Mouse (Mus musculus) right cerebral cortex, adult 2 months (tissue): ENCODE measurements around the gene Eif3k.

Experiments used
- DNase-seq, 2 experiments: peaks; one replicate each; pipeline ENCODE4 v3.0.0; 2021 to 2022; ENCODE audit warnings: low spot score in 2 of 2

Gene Eif3k

GRCm38 (mm10) chr7:28959505-28960045, 22.1 kb downstream of the Eif3k start:
- no peak for DNase-seq

GRCm38 (mm10) chr7:28958770-28959169, 22.9 kb downstream of the Eif3k start:
- DNase-seq, result no peak

DNA sequence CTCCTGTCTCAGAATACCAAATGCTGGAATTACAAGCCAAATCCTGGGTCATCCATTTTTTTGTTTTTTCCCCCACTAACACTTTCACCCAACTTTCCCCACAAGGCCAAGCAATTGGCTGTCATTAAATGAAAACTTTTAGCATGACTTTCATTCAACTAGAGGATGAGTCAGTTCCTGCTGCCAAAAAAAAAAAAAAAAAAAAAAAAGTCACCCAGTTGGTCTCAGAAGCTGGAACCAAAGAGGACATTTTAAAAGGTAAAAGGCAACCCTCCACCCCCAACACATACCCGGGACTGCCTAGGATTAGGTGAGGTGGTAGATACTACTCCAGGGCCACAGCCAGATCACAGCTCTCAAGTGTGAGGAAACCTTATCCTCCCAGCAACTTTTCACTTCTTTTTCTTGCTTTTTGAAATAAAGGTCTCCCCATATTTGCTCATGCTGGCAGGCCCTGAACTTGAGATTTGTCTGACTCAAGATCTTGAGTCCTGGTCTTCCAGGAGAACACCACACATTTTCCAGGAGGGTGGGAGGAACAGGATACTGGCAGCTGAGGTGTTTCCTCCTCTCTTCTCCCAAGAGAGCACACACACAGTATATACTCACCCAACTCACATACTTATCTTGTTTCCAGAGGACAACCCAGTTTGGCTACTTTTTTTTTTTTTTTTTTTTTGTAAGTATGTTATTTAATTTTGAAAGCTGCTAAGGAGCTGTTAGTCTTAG, 23.5 kb downstream of the Eif3k start:
- DNase-seq, result no peak

DNA sequence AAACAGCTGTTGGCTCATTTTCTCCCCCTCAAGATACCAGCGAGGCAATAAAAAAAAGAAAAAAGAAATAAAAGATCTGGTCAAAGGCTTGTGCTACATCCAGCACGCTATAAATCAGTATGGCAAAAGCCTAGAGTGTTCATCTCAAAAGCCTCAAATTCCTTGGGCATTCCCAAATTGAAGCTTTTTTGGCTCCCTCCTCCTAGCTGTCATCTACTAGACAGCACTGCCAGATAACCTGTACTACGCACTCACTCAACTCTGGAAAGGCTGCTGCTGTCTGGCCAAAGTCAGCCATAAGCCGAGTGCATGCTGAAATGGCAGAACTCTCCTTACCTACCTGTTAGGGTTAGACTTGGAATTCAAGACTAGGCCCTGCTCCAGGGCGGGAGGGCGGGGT, 24.4 kb downstream of the Eif3k start:
- DNase-seq, result no peak

GRCm38 (mm10) chr7:28956270-28956669, 25.4 kb downstream of the Eif3k start:
- no peak for DNase-seq

- no peak for DNase-seq
Measured at GRCm38 (mm10) chr7:28955295-28955897, 26.3 kb downstream of the Eif3k start.

- DNase-seq, result no peak
Measured at GRCm38 (mm10) chr7:28954773-28955172, 26.9 kb downstream of the Eif3k start.

DNA sequence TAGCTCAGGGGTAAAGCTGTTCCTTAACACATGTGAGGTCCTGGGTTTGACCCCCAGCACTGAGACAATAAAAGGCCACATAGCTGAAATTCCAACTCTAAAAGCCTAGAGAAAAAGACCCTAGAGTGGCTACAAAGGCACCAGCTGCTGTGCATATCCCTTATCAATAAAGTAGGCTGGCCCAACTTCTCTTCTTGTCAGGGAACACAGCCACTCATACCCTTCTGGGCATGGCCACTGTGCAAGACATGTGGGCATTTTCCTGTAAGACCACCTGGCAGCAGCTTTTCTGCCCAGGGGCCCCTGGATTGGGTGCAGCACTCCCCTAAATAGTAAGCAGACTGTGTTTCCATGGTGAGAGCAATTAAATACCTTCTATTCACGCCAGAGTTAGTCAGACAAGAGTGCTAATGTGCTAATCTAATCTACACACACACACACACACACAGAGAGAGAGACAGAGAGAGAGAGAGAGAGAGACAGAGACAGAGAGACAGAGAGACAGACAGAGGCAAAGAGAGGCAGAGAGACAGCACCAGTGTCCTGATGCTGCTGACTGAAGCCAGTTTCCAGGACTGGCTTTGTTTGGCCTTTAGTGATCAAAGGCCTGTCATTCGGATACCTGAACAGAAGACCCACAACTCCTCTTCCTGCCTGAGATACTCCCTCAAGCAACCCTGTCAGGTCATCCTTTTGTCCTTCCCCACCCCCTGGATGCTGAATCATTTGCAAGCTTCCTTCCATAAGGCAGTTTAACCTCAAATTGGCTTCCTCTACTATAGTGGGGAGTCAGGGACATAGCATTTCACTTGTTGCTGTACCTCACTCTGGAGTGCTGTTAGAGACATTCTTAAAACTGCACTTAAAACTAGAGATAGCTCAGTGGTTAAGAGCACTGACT, 27.9 kb downstream of the Eif3k start:
- no peak for DNase-seq

- no peak for DNase-seq
Measured at GRCm38 (mm10) chr7:28952786-28953185, 28.9 kb downstream of the Eif3k start.

DNA sequence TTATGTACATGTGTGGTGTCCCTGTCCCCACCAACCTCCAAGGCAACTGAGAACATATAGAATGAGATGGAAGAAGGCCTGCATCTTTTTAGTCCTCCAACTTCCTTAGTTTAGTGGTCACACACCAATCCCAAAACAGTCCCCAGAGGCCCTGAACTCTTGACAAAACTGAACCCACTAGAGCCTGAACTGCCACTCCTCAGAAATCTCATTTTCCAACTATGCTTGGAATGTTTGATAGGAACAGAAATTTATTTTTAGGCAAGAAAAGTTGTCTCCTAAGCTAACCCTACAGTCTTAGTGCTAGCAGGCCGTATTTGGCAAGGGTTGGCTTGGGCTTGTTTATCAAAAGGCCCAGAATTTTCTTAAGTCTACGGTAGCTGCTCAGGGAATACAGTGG, 29.9 kb downstream of the Eif3k start:
- no peak for DNase-seq

DNA sequence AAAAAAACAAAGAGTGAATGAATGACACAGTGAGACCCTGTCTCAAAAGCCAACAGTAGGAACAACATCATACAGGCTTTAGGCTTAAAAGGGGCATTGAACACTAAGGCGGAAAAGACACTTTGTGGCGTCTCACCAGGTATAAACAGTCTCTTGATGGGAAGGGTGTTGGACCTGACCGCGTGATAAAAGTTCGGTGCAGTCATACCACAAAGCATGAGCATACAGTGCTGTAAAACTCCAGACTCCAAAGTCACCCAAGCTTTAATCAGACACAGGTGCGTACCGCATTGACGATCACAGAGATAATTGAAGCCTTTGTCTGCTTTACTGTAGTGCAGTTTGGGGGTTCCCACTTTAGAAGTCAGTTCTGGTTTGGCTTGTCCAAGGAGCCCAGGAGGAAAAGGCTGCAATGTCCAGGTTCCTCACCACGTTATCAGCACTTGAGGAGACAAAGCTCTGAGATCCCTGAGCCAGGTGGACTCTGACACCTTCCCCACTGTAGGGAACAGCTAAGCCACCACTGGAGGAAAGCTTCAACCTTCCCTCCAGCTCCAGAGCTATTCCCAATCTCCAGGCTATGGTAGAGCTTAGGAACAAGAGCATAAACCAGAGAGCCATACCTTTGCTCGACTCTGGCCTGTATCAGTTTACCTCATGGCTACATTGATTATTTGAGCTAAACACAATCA, 31.2 kb downstream of the Eif3k start:
- no peak for DNase-seq

- no peak for DNase-seq
Measured at GRCm38 (mm10) chr7:28949298-28949697, 32.4 kb downstream of the Eif3k start.

DNA sequence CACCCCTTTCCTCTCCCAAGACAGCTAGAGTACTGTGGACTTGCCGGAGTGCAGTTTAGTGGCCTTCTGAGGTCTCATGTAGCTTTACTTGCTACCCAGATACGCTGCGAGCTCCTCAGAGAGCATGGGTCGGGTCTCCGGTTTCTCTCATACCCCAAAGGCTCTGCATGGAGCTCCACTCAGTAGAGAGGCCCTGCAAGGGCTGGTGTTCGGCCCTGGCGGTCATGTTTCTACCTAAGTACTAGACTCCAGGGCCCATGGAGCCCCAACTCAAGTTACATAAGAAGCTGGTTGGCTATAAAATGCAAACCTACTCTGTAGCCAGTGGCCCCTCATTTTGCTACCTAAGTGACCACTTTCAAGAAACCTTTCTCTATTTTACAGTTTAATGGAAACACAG, 32.9 kb downstream of the Eif3k start:
- no peak for DNase-seq

GRCm38 (mm10) chr7:28946271-28946610, 35.4 kb downstream of the Eif3k start:
- DNase-seq, result no peak

DNA sequence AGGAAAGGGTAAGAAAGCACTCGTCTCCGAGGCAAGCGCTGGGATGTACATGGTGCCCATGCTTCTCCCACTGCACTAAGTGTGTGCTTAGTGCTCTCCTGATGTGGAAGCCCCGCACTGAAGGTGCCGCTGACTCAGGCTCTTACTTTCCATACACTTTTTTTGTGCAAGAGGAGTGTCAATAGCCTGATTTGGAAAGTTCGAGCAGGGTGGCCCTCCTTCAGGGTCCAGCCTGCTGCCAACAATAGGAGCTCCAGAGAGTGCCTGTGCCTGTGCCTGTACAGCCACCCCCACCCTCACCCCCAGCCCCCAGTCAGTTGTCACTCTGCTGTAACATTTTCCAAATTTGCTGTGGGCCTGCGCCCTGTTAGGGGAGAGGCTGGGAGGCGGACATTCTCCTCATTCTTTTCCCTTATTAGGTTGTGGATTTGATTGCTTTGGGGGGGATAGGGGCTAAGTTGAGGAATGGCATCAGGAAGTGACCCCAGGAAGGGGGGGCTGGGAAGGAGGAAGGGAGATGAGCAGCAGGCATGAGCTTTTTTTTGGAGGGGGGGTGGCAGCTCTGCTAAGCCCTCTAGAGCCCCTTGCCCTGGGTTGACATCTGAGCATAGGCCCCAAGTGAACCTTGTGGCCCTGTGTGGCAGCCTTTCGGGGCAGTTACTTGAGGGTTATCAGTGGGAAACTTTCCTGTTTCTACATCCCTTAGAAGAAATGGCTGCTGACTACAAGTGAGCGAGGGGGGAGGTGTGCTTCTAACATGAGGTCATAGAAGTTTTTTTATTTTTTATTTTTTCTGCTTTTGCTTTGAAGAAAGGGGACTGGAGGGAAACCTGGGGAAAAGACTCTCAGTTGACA, 36.0 kb downstream of the Eif3k start:
- no peak for DNase-seq

DNA sequence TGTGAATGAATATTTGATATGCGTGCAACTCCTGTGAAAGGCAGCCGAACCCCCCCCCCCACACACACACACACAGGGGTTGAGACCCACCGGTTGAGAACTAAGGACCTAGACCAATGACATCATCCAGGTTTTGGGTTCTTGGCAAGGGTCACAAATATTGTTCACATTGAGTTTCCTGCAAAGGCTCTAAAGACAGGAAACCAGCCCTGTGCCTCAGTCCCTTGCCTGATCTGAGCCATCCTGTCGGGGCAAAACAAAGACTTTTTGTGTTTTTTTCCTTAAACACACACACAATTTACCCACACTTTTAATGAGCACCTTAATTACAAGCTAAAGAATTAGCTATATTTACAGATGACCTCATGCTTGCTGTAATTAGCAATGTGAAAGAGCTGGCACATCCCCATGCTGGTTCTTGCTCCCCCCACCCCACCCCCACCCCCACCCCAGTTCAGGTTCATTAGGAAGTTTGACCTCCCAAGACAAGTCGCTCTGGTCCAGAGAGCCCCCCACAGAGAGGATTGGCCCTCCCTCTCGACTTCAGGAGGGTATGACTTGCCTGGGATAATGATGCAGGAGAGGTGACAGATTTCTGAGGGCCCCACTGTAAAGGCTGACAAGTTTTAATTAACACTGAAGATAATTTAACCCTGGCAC, 36.8 kb downstream of the Eif3k start:
- DNase-seq, result no peak

GRCm38 (mm10) chr7:28943451-28944180, 38.0 kb downstream of the Eif3k start:
- DNase-seq, result no peak

- DNase-seq, result no peak
Measured at GRCm38 (mm10) chr7:28941542-28941941, 40.1 kb downstream of the Eif3k start.

GRCm38 (mm10) chr7:28941129-28941528, 40.5 kb downstream of the Eif3k start:
- DNase-seq, result no peak
